Mouse (Mus musculus): ENCODE results near the gene Cdh5. TPM values are rescaled to one million over a fixed set of nuclear protein-coding genes. Genes with fewer than 3 reads are reported as not detected.
"Not testable (repeated sequence)": the region's sequence is repeated elsewhere in the genome, so short reads cannot be mapped to it uniquely, and the experiment has no call there.

The Cdh5 gene
- total RNA-seq (2021), result 10 to 100 TPM; 36.4 to 46.9 TPM
- long read RNA-seq, experiment 1, transcript Cdh5-201 (12 exons, 3,995 nt), result major isoform, 15 of 16 reads
- long read RNA-seq, experiment 1, partial matches to known transcripts, result 1 of 16 reads
- long read RNA-seq, experiment 1, other reads (novel, unspliced or antisense), result 0 of 16 reads
- long read RNA-seq, experiment 2, transcript Cdh5-201 (12 exons, 3,995 nt), result major isoform, 7 of 12 reads
- long read RNA-seq, experiment 2, partial matches to known transcripts, result 3 of 12 reads
- long read RNA-seq, experiment 2, other reads (novel, unspliced or antisense), result 2 of 12 reads

GRCm38 (mm10) chr8:104101415-104101814 lies at the start of gene Cdh5:
Cdh5 (plus strand) TSS chr8:104101625.
- intact Hi-C loops (cut with DNase I), result no loop called here
- peak; percentile 65 for DNase-seq
- Histone ChIP-seq H3K27ac (peak within 1 kb of the TSS; percentile 88), H3K4me3 (peak within 1 kb of the TSS; percentile 72)
- TF ChIP-seq CTCF (IDR thresholded peaks at IDR 0.05), result no peak

GRCm38 (mm10) chr8:104059922-104060321 lies 41.5 kb upstream of the Cdh5 start:
- H3K27ac ChIP-seq, result no peak overlapping the region
- TF ChIP-seq CTCF (IDR thresholded peaks at IDR 0.05), result no peak
- DNase-seq, result no peak
- H3K4me3 ChIP-seq, result no peak overlapping the region
- intact Hi-C loops (cut with DNase I), result no loop called here

- Histone ChIP-seq H3K4me3 (no peak overlapping the region), H3K27ac (no peak overlapping the region)
- no peak for DNase-seq
- intact Hi-C loops (cut with DNase I), result no loop called here
- no peak for TF ChIP-seq CTCF (IDR thresholded peaks at IDR 0.05)
Observed at GRCm38 (mm10) chr8:104060446-104060845, 41.0 kb upstream of the Cdh5 start.

GRCm38 (mm10) chr8:104061048-104061988 lies 40.1 kb upstream of the Cdh5 start:
- intact Hi-C loops (cut with DNase I), result no loop called here
- no peak for TF ChIP-seq CTCF (IDR thresholded peaks at IDR 0.05)

GRCm38 (mm10) chr8:104061989-104062820 lies 39.2 kb upstream of the Cdh5 start:
- no peak overlapping the region for H3K27ac ChIP-seq
- no peak for TF ChIP-seq CTCF (IDR thresholded peaks at IDR 0.05)
- peak; percentile 29 for DNase-seq
- no peak overlapping the region for H3K4me3 ChIP-seq
- intact Hi-C loops (cut with DNase I), result no loop called here

More at GRCm38 (mm10) chr8:104061048-104061988, 40.1 kb upstream of the Cdh5 start:
- DNase-seq, result no peak
- H3K4me3 ChIP-seq, result no peak overlapping the region
- H3K27ac ChIP-seq, result no peak overlapping the region

GRCm38 (mm10) chr8:104065223-104065622 lies 36.2 kb upstream of the Cdh5 start:
- peak; percentile 40 for DNase-seq
- TF ChIP-seq CTCF (IDR thresholded peaks at IDR 0.05), result no peak
- intact Hi-C loops (cut with DNase I), result no loop called here
- Histone ChIP-seq H3K27ac (no peak overlapping the region), H3K4me3 (no peak overlapping the region)

- no peak for TF ChIP-seq CTCF (IDR thresholded peaks at IDR 0.05)
- intact Hi-C loops (cut with DNase I), result no loop called here
- DNase-seq, result no peak
Observed at GRCm38 (mm10) chr8:104065906-104066518, 35.4 kb upstream of the Cdh5 start.

GRCm38 (mm10) chr8:104067390-104067925 lies 34.0 kb upstream of the Cdh5 start:
- intact Hi-C loops (cut with DNase I), result no loop called here
- no peak for DNase-seq
- TF ChIP-seq CTCF (IDR thresholded peaks at IDR 0.05), result no peak
- Histone ChIP-seq H3K4me3 (no peak overlapping the region), H3K27ac (no peak overlapping the region)

More at GRCm38 (mm10) chr8:104065906-104066518, 35.4 kb upstream of the Cdh5 start:
- no peak overlapping the region for H3K27ac ChIP-seq
- H3K4me3 ChIP-seq, result no peak overlapping the region

- no peak for TF ChIP-seq CTCF (IDR thresholded peaks at IDR 0.05)
- intact Hi-C loops (cut with DNase I), result no loop called here
- no peak for DNase-seq
Observed at GRCm38 (mm10) chr8:104068421-104069035, 32.9 kb upstream of the Cdh5 start.

GRCm38 (mm10) chr8:104070201-104070865 lies 31.1 kb upstream of the Cdh5 start:
- H3K27ac ChIP-seq; DNase-seq; intact Hi-C loops (cut with DNase I); H3K4me3 ChIP-seq: not testable (repeated sequence)

More at GRCm38 (mm10) chr8:104068421-104069035, 32.9 kb upstream of the Cdh5 start:
- H3K27ac ChIP-seq, result no peak overlapping the region
- H3K4me3 ChIP-seq, result no peak overlapping the region

- H3K4me3 ChIP-seq, result no peak overlapping the region
- no peak for DNase-seq
- no peak overlapping the region for H3K27ac ChIP-seq
- no peak for TF ChIP-seq CTCF (IDR thresholded peaks at IDR 0.05)
- intact Hi-C loops (cut with DNase I), result no loop called here
Observed at GRCm38 (mm10) chr8:104070949-104071348, 30.5 kb upstream of the Cdh5 start.

Data from gastrocnemius, adult 2 months (tissue).